Mouse (Mus musculus) G1E (cell line): ENCODE data around the gene Ctsa.

ENCODE experiments used
- CTCF ChIP-seq: IDR thresholded peaks from 2 replicates; pipeline ENCODE4 v1.5.1; 2012; ENCODE audit warnings: low read depth, low read length, inconsistent platforms, mixed read lengths
- GATA1 ChIP-seq: IDR thresholded peaks from 2 replicates; pipeline ENCODE4 v1.6.1; 2012; ENCODE audit warnings: borderline replicate concordance, low read length, inconsistent platforms, mixed read lengths
- POLR2AphosphoS5 ChIP-seq: IDR thresholded peaks from 2 replicates; pipeline ENCODE4 v1.6.1; 2012; ENCODE audit warnings: low read depth, low read length, inconsistent platforms; ENCODE audit not compliant: insufficient replicate concordance
- TAL1 ChIP-seq: conservative IDR thresholded peaks from 2 replicates; pipeline ENCODE4 v1.6.1; 2012; ENCODE audit warnings: low read depth, low read length, inconsistent platforms, mixed read lengths

GRCm38 (mm10) chr2:164803201-164803920 lies 29.3 kb upstream of the Ctsa start:
- TF ChIP-seq CTCF (no peak), POLR2AphosphoS5 (no peak), GATA1 (no peak), TAL1 (no peak)
